Mouse (Mus musculus) liver, postnatal 0 days (tissue): Measurements from ENCODE around the gene Tmem203.

ENCODE experiments used
- CTCF ChIP-seq: sonication (generic); IDR thresholded peaks from 2 replicates; pipeline ENCODE4 v1.5.1; 2016; ENCODE audit warnings: antibody characterized with exemption, low read depth
- EP300 ChIP-seq: IDR thresholded peaks from 2 replicates; pipeline ENCODE4 v1.6.1; 2016; ENCODE audit warnings: antibody characterized with exemption, low read depth, mild to moderate bottlenecking

DNA sequence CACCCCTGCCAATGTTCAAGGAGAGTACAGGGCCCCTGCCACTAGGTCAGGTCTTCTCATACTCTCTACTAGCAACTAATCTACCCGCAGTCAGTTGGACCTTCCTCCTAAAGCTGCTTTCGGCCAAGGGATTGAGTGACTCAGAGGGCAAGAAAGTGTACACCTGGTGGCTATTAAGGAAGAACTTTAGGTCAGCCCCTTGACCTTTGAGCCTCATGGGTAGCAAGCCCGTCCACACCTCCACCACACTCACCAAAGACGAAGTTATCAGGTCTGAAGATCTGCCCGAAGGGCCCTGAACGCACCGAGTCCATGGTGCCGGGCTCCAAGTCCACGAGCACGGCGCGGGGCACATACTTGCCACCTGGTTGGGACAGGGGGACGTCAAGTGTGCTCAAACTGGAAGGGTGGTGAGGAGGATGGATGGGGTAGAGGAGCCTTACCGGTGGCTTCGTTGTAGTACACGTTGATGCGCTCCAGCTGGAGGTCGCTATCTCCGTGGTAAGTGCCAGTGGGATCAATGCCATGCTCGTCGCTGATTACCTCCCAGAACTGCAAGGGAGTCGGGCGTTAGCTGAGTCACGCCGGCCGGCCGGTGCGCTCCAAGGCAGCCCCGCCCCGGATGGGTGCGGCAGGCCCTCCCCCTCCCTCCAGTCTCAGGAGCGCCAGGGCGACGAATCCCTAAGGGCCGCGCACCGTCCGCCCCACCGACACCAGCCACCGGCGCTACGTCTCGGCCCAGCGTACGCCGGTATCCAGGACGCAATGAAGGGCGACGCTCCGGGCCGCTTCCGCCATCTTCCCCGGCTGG is 31.4 kb upstream of the Tmem203 start:
- no peak for TF ChIP-seq CTCF
- no peak for TF ChIP-seq EP300
